Mouse (Mus musculus) bone marrow macrophage, adult 2 months (primary cell): Measurements from ENCODE around the gene Nfrkb.

Source experiments
- CTCF ChIP-seq: IDR thresholded peaks from 2 replicates; pipeline ENCODE4 v1.5.1; 2012; ENCODE audit warnings: low read depth, mild to moderate bottlenecking, low read length, moderate library complexity
- POLR2A ChIP-seq: IDR thresholded peaks from 2 replicates; pipeline ENCODE4 v1.6.1; 2012; ENCODE audit warnings: mild to moderate bottlenecking, low read depth, low read length, borderline replicate concordance

GRCm38 (mm10) chr9:31449145-31449772 lies 63.3 kb downstream of the Nfrkb start:
- TF ChIP-seq CTCF (no peak), POLR2A (no peak)
